11 mouse cellular contexts compared by ENCODE assay signal in genomic region chr1:187799300-187799699, GRCm38 (mm10).
DNase-seq lines count a peak whose midpoint lies in the region; ATAC-seq and TF ChIP-seq lines count a peak whose summit lies in the region.
"Had no signal": no experiment of that assay in that cellular context is flagged by ENCODE, and none has a peak within 500 bp of the region (broad histone marks: within the 10 kb centered on the region; RNA-seq: fewer than 3 reads in every experiment).

No protein-coding gene starts in this region.

- H3K36me3 ChIP-seq in heart, adult 2 months (ENCODE audit: control insufficient read depth, insufficient read depth, low read length), result peaks cover 3% of the 10 kb centered on the region
- no peaks in the 10 kb centered on the region for H3K36me3 ChIP-seq in lung, embryonic 15.5 days
- H3K36me3 ChIP-seq in myocyte (ENCODE audit: control insufficient read depth, insufficient read depth), result no peaks in the 10 kb centered on the region

- no peak for TF ChIP-seq EP300 in heart, adult 2 months (IDR thresholded peaks at IDR 0.05; ENCODE audit: insufficient read depth, low read depth, low read length)

- DNase-seq in adrenal gland, adult 2 months, result peak; percentile 13
- DNase-seq in adrenal gland, adult 8-10 months, result no peak
- DNase-seq in heart, postnatal 10 days, result peak; percentile 21 to 25
- no peak for DNase-seq in heart, adult 2 months
- no peak for DNase-seq in lung, postnatal 25 days (ENCODE audit: low spot score)
- no peak for DNase-seq in cerebellum, adult 9-11 months
- DNase-seq: cerebellum, postnatal 36 days; kidney, adult 9 months; thymus, postnatal 14 days had no signal

- TF ChIP-seq POLR2A in heart, adult 2 months (IDR thresholded peaks at IDR 0.05; ENCODE audit: insufficient read depth, low read depth, low read length), result no peak
- TF ChIP-seq POLR2A in myocyte (IDR thresholded peaks at IDR 0.05; ENCODE audit: insufficient read length, low read depth), result no peak

- no peak for TF ChIP-seq CTCF in heart, adult 2 months (IDR thresholded peaks at IDR 0.05)

- no peak overlapping the region for H3K9ac ChIP-seq in heart, adult 2 months (ENCODE audit: low read depth, low read length)
- H3K9ac ChIP-seq in lung, embryonic 15.5 days, result no peak overlapping the region

- H3K27me3 ChIP-seq in heart, adult 2 months (ENCODE audit: control insufficient read depth, insufficient read depth, low read length), result no peaks in the 10 kb centered on the region
- no peaks in the 10 kb centered on the region for H3K27me3 ChIP-seq in lung, embryonic 15.5 days
- H3K27me3 ChIP-seq in myocyte (ENCODE audit: control insufficient read depth, insufficient read depth, insufficient read length), result no peaks in the 10 kb centered on the region

- H3K9me3 ChIP-seq in lung, embryonic 15.5 days, result no peaks in the 10 kb centered on the region

- intact Hi-C loops in heart, postnatal 10 days (cut with DNase I), result no loop called here
- intact Hi-C loops in heart, adult 2 months (cut with DNase I), result no loop called here

- peak; percentile 75 for ATAC-seq in lung, embryonic 15.5 days (ENCODE audit: borderline replicate concordance, extremely low read depth, low FRiP score, low TSS enrichment)

- H3ac ChIP-seq in myocyte (ENCODE audit: control insufficient read depth, insufficient read length), result no peak overlapping the region

- H3K4me2 ChIP-seq in lung, embryonic 15.5 days, result no peak overlapping the region
- H3K4me2 ChIP-seq in myocyte (ENCODE audit: low read depth), result no peak overlapping the region

- H3K4me1 ChIP-seq in heart, adult 2 months (ENCODE audit: control insufficient read depth, insufficient read depth, low read length), result peaks cover 1% of the 10 kb centered on the region; the same call in 1 of the 2 replicates
- H3K4me1 ChIP-seq in lung, embryonic 15.5 days, result peaks cover 23% of the 10 kb centered on the region

- H3K27ac ChIP-seq in heart, adult 2 months, result no peak overlapping the region
- no peak overlapping the region for H3K27ac ChIP-seq in lung, embryonic 15.5 days

- 40% methylated on average over 7 of the region's 7 CpGs for WGBS in heart, adult 2 months
- 25% methylated on average over 7 of the region's 7 CpGs for WGBS in lung, embryonic 15.5 days

- H3K4me3 ChIP-seq in heart, adult 2 months, result no peak overlapping the region
- H3K4me3 ChIP-seq in lung, embryonic 15.5 days, result no peak overlapping the region
- H3K4me3 ChIP-seq in myocyte, result no peak overlapping the region

- no peaks in the 10 kb centered on the region for H3K79me2 ChIP-seq in heart, adult 2 months (replicated peaks; ENCODE audit: control insufficient read depth, insufficient read depth, low read length)
- H3K79me2 ChIP-seq in myocyte (ENCODE audit: control insufficient read depth, insufficient read depth), result no peaks in the 10 kb centered on the region

TF ChIP-seq in myocyte, 11 proteins besides CTCF, POLR2A, EP300 and RAD21:
- TF ChIP-seq MYOD1 (IDR thresholded peaks at IDR 0.05; ENCODE audit: control insufficient read depth in 1 of 3, insufficient read length in 2 of 3, low read depth in 2 of 3) (peak in 2 of 3 experiments; percentile 1 to 49), E2F4 (IDR thresholded peaks at IDR 0.05; ENCODE audit: insufficient read depth) (no peak)

Comparison
In these comparisons a context has a peak if more than half of its experiments do, and no peak if none do; other contexts are left out.
1. DNase-seq: peak in adrenal gland, adult 2 months (single experiment) and heart, postnatal 10 days (2 of 2); none in adrenal gland, adult 8-10 months (single experiment), heart, adult 2 months (0 of 2), lung, postnatal 25 days (single experiment) and cerebellum, adult 9-11 months (single experiment).